Mouse (Mus musculus) hindbrain, embryonic 16.5 days (tissue): ENCODE measurements at regions not wholly inside any gene's neighbourhood (a gene's known extent, or its start where the extent isn't known, plus 50 kb on each side); places are given as distances from the start of the nearest gene placed in this dataset.

ENCODE experiments used
- ATAC-seq: fragments of 200-750 bp; cut with Nextera tagmentation; 2 replicates; pipeline ENCODE4 v1.8.0; 2017; ENCODE audit warnings: moderate TSS enrichment, moderate library complexity
- H3K27ac ChIP-seq: fragments of 300-500 bp; sonication (generic); 2 replicates; pipeline ENCODE4 v1.5.1; 2014; ENCODE audit warnings: low read depth, mild to moderate bottlenecking, control low read depth, low read length, moderate library complexity
- H3K27me3 ChIP-seq: fragments of 300-500 bp; sonication (generic); replicated peaks from 2 replicates; pipeline ENCODE4 v1.6.1; 2014; ENCODE audit warnings: low read length; ENCODE audit not compliant: control insufficient read depth, insufficient read depth
- H3K36me3 ChIP-seq: fragments of 300-500 bp; sonication (generic); 2 replicates; pipeline ENCODE4 v1.6.1; 2014; ENCODE audit warnings: mild to moderate bottlenecking, low read length, moderate library complexity, mixed read lengths; ENCODE audit not compliant: control insufficient read depth, insufficient read depth
- H3K4me1 ChIP-seq: fragments of 300-500 bp; sonication (generic); 2 replicates; pipeline ENCODE4 v1.6.1; 2014; ENCODE audit warnings: low read depth, low read length; ENCODE audit not compliant: control insufficient read depth, insufficient read depth
- H3K4me2 ChIP-seq: fragments of 300-500 bp; sonication (generic); 2 replicates; pipeline ENCODE4 v1.6.1; 2014; ENCODE audit warnings: mild to moderate bottlenecking, low read length, control low read depth, moderate library complexity
- H3K4me3 ChIP-seq: fragments of 300-500 bp; sonication (generic); 2 replicates; pipeline ENCODE4 v1.5.1; 2014; ENCODE audit warnings: mild to moderate bottlenecking, low read length, control low read depth, moderate library complexity
- H3K9ac ChIP-seq: fragments of 300-500 bp; sonication (generic); 2 replicates; pipeline ENCODE4 v1.6.1; 2014; ENCODE audit warnings: low read depth, mild to moderate bottlenecking, control low read depth, low read length, moderate library complexity
- H3K9me3 ChIP-seq: fragments of 300-500 bp; sonication (generic); 2 replicates; pipeline ENCODE4 v1.6.1; 2014; ENCODE audit warnings: mild to moderate bottlenecking, low read length, moderate library complexity; ENCODE audit not compliant: control insufficient read depth
- WGBS: fragments of 180-500 bp; shearing (Covaris S2); extraction: QIAGEN DNeasy Blood & Tissue Kit; methylation state at CpG from one replicate; pipeline ENCODE4 v1.1.7; 2014; 5-methylcytosine and 5-hydroxymethylcytosine counted together

- Histone ChIP-seq H3K9ac (no peak overlapping the region), H3K4me3 (no peak overlapping the region), H3K4me1 (no peaks in the 10 kb centered on the region), H3K27me3 (no peaks in the 10 kb centered on the region), H3K36me3 (no peaks in the 10 kb centered on the region), H3K9me3 (no peaks in the 10 kb centered on the region), H3K27ac (no peak overlapping the region), H3K4me2 (no peak overlapping the region)
- 38% methylated on average over 1 of the region's 1 CpGs for whole genome bisulfite sequencing
- ATAC-seq = no peak
Observed at GRCm38 (mm10) chr12:6211266-6211665, 835.8 kb upstream of the Klhl29 start.

- Histone ChIP-seq H3K4me2 (no peak overlapping the region), H3K4me3 (no peak overlapping the region), H3K27ac (no peak overlapping the region), H3K27me3 (no peaks in the 10 kb centered on the region), H3K9ac (no peak overlapping the region), H3K36me3 (no peaks in the 10 kb centered on the region), H3K9me3 (no peaks in the 10 kb centered on the region), H3K4me1 (no peaks in the 10 kb centered on the region)
- WGBS = 42% methylated on average over 3 of the region's 3 CpGs
- ATAC-seq = no peak
Observed at GRCm38 (mm10) chr12:6189232-6189631, 813.8 kb upstream of the Klhl29 start.

GRCm38 (mm10) chr12:6168795-6169194 is 793.3 kb upstream of the Klhl29 start:
- H3K9me3 ChIP-seq = no peaks in the 10 kb centered on the region
- no peaks in the 10 kb centered on the region for H3K4me1 ChIP-seq
- no peaks in the 10 kb centered on the region for H3K36me3 ChIP-seq
- no peaks in the 10 kb centered on the region for H3K27me3 ChIP-seq
- ATAC-seq = no peak
- no peak overlapping the region for H3K4me3 ChIP-seq
- H3K4me2 ChIP-seq = no peak overlapping the region
- no peak overlapping the region for H3K9ac ChIP-seq
- H3K27ac ChIP-seq = no peak overlapping the region

- Histone ChIP-seq H3K4me1 (no peaks in the 10 kb centered on the region), H3K9ac (no peak overlapping the region), H3K9me3 (no peaks in the 10 kb centered on the region), H3K4me3 (no peak overlapping the region), H3K27ac (no peak overlapping the region), H3K4me2 (no peak overlapping the region), H3K27me3 (no peaks in the 10 kb centered on the region), H3K36me3 (no peaks in the 10 kb centered on the region)
- WGBS = 84% methylated on average over 2 of the region's 2 CpGs
- no peak for ATAC-seq
Observed at GRCm38 (mm10) chr12:6154287-6154686, 778.8 kb upstream of the Klhl29 start.

- Histone ChIP-seq H3K27ac (no peak overlapping the region), H3K4me2 (no peak overlapping the region), H3K27me3 (no peaks in the 10 kb centered on the region), H3K4me3 (no peak overlapping the region), H3K9me3 (no peaks in the 10 kb centered on the region), H3K4me1 (no peaks in the 10 kb centered on the region), H3K9ac (no peak overlapping the region), H3K36me3 (no peaks in the 10 kb centered on the region)
- WGBS = 88% methylated on average over 3 of the region's 3 CpGs
- no peak for ATAC-seq
Observed at GRCm38 (mm10) chr12:6151476-6151875, 776.0 kb upstream of the Klhl29 start.

- WGBS = 77% methylated on average over 2 of the region's 2 CpGs
- no peak for ATAC-seq
Observed at GRCm38 (mm10) chr12:6132451-6132850, 757.0 kb upstream of the Klhl29 start.

GRCm38 (mm10) chr12:6119557-6119956 is 744.1 kb upstream of the Klhl29 start:
- ATAC-seq = no peak
- Histone ChIP-seq H3K27ac (no peak overlapping the region), H3K4me1 (no peaks in the 10 kb centered on the region), H3K9ac (no peak overlapping the region), H3K27me3 (no peaks in the 10 kb centered on the region), H3K9me3 (no peaks in the 10 kb centered on the region), H3K4me3 (no peak overlapping the region), H3K36me3 (no peaks in the 10 kb centered on the region), H3K4me2 (no peak overlapping the region)
- WGBS = 87% methylated on average over 3 of the region's 3 CpGs

More at GRCm38 (mm10) chr12:6132451-6132850, 757.0 kb upstream of the Klhl29 start:
- Histone ChIP-seq H3K9ac (no peak overlapping the region), H3K9me3 (no peaks in the 10 kb centered on the region), H3K36me3 (no peaks in the 10 kb centered on the region), H3K4me1 (no peaks in the 10 kb centered on the region), H3K27ac (no peak overlapping the region), H3K27me3 (no peaks in the 10 kb centered on the region), H3K4me3 (no peak overlapping the region), H3K4me2 (no peak overlapping the region)

GRCm38 (mm10) chr12:6115254-6115653 is 739.8 kb upstream of the Klhl29 start:
- WGBS = 63% methylated on average over 1 of the region's 1 CpGs
- no peaks in the 10 kb centered on the region for H3K27me3 ChIP-seq

GRCm38 (mm10) chr12:6097295-6097694 is 721.8 kb upstream of the Klhl29 start:
- Histone ChIP-seq H3K9ac (no peak overlapping the region), H3K27ac (no peak overlapping the region), H3K4me1 (no peaks in the 10 kb centered on the region), H3K4me3 (no peak overlapping the region), H3K27me3 (no peaks in the 10 kb centered on the region), H3K4me2 (no peak overlapping the region), H3K9me3 (no peaks in the 10 kb centered on the region), H3K36me3 (no peaks in the 10 kb centered on the region)
- 55% methylated on average over 1 of the region's 1 CpGs for WGBS
- no peak for ATAC-seq

More at GRCm38 (mm10) chr12:6115254-6115653, 739.8 kb upstream of the Klhl29 start:
- Histone ChIP-seq H3K36me3 (no peaks in the 10 kb centered on the region), H3K9ac (no peak overlapping the region), H3K4me1 (no peaks in the 10 kb centered on the region), H3K4me2 (no peak overlapping the region), H3K4me3 (no peak overlapping the region), H3K9me3 (no peaks in the 10 kb centered on the region), H3K27ac (no peak overlapping the region)
- ATAC-seq = no peak
